Mouse (Mus musculus) granulocyte monocyte progenitor cell, adult 5-6 weeks (primary cell): ENCODE results near the gene Itk. TPM values are rescaled to one million over a fixed set of nuclear protein-coding genes. Genes with fewer than 3 reads are reported as not detected.

Experiments
- ATAC-seq: replicated peaks from 2 replicates; pipeline ENCODE4 v1.8.0; 2016; ENCODE audit warnings: mild to moderate bottlenecking, moderate TSS enrichment, inconsistent platforms; ENCODE audit not compliant: poor library complexity, severe bottlenecking
- total RNA-seq, 2 experiments: library from RNA; stranded (forward) in 1 of 2; stranded (reverse) in 1 of 2; fragments of 200-712, 200-1000 nt in 1 of 2; fragments of >200 nt in 1 of 2; fragmentation: Nextera tagmentation in 1 of 2; gene quantifications; 2 replicates each; pipeline ENCODE4 v1.2.3; 2014 to 2017

Itk gene
- total RNA-seq, 2 experiments from 2014 or later, result 0.21 TPM; not detected in 1

DNA sequence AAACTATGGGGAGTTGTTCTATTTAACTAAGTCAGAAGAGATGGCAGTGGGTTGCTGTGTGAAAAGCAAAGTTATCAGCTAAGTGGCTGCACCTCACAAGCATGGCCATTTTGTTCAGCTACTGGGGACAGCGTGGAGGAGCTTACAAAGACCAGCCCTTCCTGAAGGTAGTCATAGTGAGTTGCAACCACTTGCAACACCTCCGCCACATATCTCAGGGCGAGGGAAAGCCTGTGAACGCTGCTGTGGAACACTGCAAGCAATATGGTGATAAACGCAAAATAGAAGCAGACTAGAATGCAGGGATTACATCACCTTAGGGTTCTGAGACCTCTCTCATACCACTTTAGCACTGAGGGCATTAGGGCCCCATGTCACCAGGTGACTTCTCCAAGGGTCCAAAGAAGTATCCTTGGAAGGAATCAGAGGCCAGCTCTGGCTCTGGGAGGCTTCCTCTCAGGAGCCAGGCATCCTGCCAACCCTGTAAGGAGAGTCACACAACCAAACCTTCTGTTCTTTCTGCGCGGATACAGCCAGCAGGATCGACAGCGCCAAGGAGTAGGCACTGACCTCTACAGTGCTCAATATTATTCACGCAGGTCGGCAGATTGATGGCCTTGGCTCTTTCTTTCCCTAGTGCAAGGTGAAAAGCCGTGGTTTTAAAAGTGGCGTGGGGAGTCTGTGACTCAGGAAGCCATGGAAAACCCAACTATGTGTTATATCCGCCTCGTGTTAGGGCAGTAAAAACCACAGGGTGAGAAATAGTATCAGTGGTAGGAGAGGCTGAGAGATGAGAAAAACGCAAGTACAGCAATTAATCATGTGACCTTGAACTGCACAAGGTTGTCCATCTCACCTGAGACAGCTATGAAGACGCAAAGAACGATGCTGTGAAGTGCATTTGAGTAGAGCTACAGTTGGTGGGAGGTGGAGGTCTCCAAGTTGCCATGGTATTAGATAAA, 27.0 kb downstream of the Itk start:
- ATAC-seq, result peak; percentile 61

DNA sequence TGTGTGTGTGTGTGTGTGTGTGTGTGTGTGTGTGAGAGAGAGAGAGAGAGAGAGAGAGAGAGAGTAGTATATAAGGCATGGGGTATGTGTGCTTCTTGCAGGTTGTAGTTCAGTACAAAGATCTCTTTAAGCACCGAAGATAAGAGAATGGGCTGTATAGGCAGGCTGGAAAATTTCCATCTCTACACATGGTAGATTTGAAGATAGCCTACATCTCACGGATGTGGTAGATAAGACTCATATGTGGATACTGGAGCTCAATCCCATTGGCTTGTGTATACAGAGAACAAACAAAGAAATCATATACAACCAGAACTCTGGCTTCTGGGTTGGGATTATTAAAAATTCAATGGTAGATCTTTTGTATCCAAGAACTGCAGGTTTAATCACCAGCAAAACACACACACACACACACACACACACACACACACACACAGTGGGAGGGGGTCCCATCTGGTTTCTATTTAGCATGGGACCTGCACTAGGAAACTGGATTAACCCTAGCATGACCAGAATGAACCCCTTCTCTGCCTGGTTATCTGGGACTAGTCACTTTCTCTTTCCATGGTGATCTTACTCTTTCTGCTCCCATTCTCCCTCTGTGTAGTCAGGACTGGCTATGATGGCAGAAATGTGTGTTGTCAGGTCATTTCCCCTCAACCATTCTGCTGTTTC, 28.2 kb downstream of the Itk start:
- no peak for ATAC-seq

DNA sequence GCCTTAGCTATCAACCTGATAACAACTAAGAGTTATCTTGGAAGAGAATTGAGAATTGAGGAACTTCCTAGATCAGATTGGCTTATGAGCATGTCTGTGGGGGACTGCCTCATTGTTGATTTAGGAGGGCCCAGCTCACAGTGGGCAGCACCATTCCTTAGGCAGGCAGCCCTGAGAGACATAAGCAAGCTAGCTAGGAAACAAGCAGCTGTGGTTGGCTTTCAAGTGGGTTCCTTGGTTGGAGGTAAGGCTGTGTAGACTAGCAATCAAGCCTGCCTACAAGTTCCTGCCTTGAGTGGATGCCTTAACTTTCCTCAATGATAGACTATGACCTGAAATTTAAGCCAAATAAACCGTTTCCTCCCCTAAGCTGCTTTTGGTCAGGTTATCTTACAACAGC, 30.9 kb downstream of the Itk start:
- 0 out of 2 replicates have a peak, but pooled peaks have one; percentile 21 for ATAC-seq

DNA sequence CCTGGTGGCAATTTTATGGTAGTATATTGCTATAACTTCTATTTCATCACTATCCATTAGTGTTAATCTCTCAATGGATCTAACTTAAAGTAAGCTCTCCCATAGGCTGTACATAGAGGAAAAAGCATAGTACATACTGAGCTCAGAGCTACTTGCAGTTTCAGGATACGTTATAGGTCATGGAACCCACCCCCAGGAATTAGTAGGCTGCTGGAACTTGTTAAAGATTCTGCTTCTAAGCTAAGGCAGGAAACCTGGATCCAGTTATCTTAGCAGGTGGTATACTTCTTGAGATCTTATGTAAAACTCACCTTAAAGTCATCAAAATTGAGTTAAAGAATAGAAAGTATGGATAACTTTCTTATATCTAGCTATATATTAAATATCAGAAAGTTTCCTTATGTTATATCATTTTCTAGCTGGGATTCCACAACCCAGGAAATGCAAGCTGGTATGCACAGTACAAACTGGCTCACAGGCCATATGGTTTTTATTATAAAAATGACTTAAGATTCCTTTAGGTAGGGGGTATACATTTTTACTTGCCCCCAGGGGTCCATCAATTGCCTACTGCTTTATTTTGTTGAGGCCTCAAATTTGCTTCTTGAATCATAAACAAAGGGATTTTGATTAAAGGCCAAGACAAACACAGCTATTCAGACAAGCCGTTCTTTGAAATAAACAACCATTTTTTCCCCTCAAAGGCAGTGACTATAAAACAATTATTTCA, 39.5 kb downstream of the Itk start:
- no peak for ATAC-seq

DNA sequence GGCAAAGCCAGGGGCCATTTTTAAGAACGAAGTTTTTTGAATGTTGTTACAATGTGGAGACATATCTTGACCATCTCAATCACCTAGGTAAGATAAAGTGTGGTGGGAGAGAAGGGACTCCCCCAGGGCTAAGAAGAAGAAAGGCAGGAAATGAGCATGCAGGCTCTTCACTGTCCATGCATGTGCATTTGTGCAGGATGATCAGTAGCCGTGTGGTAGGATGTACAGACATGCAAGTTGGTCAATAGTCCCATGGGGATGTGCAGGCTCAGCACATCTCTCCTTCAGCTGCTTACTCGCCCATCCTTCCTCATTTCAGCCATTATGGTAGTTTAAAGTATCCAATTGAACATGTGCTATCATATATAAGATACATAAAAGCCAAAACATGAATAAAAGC, 40.9 kb downstream of the Itk start:
- no peak for ATAC-seq

DNA sequence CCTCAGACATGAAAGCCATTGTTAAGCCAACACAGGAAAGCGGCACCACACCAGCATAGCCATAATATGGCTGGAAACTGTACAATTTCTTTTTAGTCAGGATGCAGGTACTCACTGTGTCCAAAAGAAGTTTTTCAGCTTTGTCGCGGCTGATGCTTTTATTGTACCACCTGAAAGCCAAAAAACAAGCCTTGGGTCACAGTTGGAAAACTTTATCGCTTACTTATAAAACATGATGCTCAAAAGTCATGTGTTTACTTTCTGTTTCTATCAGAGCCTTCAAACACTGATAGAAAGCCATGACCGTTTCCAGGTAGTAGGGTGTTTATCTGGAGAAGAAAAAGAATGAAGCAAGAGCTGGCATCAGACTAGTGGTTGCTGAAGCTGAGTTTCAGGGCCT, 41.6 kb downstream of the Itk start:
- ATAC-seq, result no peak

DNA sequence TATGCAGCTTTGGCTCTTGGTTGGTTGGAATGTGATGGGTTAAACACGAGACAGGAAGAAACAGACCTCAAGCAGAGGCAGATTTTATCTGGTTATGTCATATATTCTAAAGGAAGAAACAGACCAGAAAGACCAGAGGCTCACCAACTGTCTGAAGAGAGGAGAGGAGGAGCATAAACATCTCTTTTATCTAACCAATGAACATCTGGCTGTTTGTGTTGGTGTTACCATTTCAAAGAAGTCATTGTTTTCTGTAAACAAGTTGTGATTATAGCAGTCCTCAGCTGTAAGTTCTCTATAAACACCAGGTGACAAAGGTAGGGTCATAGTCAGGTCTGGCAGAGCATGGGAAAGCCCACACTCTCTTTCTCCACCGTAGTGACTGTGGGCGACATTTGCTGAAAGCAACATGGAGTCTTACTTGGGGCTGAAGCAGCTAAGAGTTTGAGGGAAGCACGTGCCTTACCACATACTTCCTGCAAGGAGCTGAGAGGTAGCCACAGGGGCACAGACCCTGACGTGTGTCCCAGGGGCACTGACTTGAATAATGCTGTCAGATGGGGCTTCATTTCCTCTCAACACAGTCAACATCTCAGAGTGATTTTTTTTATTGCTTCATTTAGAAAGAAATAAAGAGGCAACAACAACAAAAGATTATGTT, 45.3 kb downstream of the Itk start:
- ATAC-seq, result peak; percentile 89

DNA sequence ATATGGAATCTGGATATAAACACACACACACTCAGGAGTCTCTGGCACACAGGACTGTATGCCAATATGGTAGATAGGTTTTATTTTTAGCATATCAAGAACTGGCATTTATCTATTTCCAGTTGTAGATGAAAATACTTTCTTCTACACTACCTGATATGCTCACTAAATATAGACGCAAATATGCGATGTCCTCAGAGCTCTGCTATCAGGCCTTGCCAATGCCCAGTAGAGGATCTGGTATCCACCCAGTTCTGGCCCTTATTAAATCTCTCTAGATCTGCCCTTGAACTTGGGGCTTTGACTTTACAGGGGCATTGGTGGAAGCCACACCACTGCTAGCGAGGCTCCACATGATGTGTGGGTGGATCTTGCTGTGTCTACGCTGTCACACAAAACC, 47.4 kb downstream of the Itk start:
- ATAC-seq, result no peak

DNA sequence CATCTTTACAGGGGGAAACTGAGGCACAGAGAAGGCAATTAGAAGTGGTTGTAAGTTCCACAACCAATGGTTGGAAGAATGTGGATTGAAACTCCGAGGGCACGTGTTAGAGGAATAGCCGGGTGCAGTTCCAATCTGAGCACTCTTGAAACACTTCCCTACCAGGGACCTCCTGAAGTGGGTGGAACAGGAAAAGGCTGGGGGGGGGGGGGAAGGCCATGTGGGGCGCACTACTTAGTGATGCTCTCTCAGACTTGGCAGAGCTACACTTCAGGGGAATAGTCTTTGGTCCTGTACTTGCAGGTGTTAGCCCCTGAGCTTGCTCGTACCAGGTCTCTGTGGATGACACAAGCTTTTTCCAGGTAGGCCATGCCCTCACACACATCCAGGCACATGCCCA, 53.3 kb downstream of the Itk start:
- peak; percentile 53 for ATAC-seq

DNA sequence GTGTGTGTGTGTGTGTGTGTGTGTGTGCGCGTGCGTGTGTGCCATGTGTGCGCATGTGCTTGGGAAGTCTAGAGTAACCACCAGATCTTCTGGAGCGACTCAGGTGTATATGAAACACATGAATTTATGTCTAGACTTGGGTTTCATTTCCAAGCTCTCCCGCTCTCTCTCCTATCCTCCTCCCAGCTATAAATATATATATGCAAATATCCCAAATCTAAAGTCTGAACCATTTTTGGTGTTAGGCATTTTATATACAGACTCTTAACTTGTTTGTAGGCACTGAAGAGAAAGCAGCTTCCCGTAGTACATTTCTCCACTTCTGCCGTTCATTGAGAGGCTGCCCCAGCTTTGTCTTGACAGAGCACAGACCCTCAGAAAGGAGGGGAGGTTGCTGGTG, 57.1 kb downstream of the Itk start:
- ATAC-seq, result no peak

DNA sequence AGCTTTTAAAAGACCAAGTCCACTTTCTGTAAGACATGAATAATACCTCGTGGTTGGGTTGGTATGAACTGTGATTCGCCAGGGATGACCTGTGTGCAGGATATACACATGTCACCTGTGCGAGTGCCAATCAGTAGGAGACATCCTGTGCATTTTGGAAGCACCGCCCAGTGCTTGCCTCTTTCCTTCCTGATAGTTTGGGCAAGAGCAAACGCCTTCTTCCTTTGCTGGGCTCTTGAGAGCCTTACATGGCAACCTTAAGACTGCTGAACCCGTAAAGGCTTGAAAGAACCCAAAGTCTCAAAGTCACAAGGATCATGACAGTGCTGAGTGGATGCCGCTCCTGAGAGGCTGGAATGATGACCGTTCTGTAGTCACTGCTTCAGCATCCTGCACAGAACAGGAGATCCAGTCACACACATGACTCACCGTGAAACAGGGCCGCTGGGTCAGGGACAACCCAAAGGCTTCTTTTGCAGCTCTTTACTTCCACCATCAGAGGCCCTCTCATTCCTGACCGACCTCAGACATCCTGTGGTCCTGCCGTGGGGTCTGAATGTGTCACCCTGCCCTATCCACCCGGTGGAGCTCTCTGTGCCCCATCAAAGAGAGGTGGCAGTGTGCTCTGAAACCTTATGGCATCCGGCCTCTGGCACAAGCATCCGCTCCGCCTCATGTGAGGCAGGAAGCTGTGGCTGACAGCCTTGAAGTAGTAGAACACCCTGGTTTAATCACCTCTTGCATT, 62.9 kb downstream of the Itk start:
- ATAC-seq, result peak; percentile 88

DNA sequence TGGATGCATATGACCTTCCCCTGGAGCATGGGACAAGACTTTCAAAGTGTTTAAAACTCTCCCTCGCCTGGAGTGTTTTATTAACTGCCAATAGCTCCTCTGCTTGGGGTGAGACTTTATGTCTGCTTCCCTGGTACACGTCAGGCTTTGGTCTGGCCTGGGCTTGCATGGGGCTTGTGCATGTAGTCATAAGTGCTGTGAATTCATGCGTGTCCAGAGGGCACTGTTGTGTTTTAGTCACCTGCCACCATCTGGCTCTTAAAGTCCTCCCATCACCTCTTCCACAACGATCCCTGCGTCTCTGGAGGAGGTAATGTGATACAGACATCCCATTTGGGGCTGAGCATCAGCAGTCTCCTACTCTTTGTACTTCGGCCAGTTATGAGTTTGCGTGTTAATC, 67.8 kb downstream of the Itk start:
- no peak for ATAC-seq

DNA sequence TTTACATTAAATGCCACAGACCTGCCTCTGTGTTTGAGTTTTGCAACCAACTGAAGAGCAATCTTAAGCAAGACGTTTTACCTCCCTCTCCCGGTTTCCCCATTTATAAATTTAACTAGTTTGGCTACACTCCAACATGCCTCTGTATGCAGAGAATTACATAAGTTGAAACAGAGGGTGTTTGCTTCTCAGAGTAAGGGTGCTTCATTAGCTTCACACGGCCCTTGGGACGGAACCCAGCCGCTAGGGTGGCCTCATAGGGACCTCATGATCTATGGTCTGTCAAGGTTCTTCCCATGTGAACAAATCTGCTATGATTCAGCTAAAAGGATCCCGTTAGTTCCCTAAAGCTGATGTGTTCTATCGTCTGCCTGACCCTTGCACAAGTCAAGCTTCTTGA, 74.8 kb downstream of the Itk start:
- peak; percentile 57 for ATAC-seq

DNA sequence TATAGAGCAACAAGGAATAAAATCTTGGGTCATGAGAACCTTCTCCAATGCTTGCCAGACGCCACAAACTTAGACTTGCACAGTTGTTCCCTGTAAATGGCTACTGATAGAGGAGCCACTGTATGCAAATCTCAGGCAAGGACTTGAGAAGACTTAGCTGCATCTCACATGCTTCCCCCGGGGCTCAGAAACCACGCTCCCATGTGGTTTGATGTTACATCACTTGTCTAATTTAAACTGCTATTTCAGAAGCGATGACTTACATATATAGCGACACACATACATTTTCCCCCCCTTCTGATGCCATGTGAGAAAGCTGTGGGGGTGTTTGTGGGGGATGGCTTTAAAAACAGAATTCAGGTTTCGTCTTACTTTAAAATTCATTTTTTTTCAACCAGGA, 75.5 kb downstream of the Itk start:
- ATAC-seq, result peak; percentile 34

DNA sequence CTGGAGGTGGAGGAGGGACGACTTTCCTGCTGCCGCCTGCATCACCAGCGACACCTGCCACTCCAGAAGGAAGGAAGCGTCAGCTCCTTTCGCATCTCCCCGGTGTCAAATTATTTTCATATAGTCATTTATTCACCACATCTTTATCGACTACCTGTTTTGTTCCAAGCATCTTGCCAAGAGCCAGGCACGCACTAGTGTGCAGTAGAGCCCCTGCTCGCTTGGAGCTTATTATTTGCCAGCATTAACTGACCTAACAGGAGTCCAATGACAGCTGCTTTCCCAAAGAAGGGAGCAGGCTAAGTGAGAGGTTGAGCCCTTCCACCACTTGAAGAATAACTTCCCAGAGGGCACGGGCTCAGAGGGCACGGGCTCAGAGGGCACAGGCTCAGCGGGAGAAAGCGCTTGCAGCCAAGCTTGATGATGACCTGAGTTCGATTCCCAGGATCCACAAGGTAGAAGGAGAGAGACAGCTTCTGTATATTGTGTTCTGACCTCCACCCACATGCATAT, 76.7 kb downstream of the Itk start, which contains the start of gene Cyfip2:
Gene Cyfip2, minus strand, starts transcription at position 337 of the 513 bp plus-strand sequence.
- ATAC-seq, result no peak

DNA sequence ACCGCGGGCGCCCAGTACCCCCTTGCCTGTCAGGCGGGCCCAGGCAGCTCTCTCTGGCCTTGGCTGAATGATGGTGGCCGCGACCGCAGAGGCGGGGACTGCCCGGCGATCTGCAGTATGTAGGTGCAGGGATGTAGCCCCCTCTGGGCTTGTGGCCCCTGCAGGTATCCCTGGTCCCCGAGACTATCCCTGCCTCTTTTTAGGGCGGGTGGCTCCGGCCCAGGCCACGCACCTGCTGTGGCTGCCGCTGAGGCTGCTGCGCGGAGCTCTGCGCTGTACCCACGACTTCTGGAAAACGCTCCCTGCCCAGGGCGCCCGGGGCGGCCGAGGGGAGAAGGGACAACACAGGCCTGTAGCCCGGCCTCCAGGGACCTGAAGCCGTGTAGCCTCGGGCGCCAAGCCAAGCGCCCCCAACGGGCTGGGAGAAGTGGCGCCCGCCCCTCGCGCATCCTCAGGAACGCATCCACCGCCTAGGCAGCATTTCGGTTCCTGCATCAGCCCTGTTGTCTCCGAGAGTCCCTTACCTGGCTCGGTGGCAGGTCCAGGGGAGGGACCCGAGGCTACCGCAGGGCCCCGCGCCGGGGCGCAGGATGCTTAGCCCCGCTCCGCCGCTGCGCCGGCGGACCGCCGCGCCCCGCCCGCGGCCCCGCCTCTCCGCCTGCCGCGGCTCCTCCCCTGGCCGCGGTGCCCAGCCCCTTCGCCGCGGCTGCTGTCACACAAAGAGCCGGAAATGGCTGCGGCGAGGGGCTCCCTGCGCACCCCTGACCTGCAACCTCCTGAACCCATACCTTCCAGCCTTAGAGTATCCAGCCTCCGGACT, 77.4 kb downstream of the Itk start:
- peak; percentile 34 for ATAC-seq

DNA sequence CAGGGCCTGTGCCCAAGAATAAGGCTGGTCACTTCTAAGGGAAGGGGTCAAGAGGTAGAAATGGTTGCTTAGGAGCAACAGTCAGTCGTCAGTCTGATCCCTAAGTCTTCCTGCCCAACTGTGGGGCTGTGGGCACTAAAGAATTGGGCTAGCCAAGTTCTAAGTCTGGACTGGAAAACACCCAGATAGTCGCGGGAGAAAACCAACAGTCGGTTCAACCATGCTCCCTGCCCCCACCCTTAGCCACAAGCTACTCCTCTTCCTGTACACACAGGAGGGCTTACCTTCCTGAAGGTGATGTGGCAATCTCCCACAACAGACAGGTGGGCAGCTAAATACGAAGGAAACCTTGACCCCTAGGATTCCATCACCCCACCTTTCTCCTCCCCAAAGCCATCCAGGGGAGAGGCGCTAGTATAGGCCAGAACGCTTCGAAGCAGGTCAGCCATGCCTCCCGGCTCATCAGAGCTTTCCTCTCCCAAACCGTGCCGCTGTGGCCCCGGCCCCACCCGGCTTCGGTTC, 78.1 kb downstream of the Itk start:
- ATAC-seq, result no peak

DNA sequence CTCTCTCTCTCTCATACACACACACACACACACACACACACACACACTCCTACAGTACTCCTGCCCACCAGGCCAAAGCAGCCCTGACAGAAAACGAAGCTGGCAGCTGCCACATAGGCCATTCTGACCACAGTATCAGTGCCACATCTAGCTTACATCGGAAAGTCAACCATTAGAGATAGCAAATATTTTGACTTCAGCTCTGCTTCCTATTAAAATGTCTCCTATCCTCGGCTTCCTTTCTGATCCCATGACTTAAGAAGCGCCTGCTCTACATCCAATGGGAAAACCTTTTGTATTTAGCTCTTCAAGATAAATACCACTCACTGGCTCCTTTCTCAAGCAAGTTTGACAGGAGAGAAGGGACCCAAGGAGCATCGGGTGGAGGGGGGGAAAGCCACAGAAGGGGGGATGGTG, 78.7 kb downstream of the Itk start:
- no peak for ATAC-seq
